Mouse (Mus musculus): ENCODE data around the gene Abr.

The Abr gene

GRCm38 (mm10) chr11:76497769-76498152, 124.4 kb downstream of the Abr start:
- POLR2A ChIA-PET: interaction anchor here in 3 of 4 experiments (0.8 to 3.7 kb wide), 4 partner anchors 10 to 15 kb away, joined by 3 to 15 read pairs (median 5); no protein-coding TSS in a partner anchor

GRCm38 (mm10) chr11:76497066-76497768, 124.9 kb downstream of the Abr start:
- ChIA-PET CTCF (interaction anchor here (0.6 to 3.5 kb wide), 15 partner anchors 9 to 149 kb away, joined by 3 to 55 read pairs (median 5); partner anchors contain the start of gene Timm22 (in 1 of the 4)), POLR2A (interaction anchor here in 3 of 4 experiments (0.8 to 4.3 kb wide), 9 partner anchors 10 to 87 kb away, joined by 3 to 18 read pairs (median 6); no protein-coding TSS in a partner anchor)

More at GRCm38 (mm10) chr11:76497769-76498152, 124.4 kb downstream of the Abr start:
- CTCF ChIA-PET: interaction anchor here in 3 of 4 experiments (0.7 to 3.5 kb wide), 8 partner anchors 9 to 148 kb away, joined by 3 to 15 read pairs (median 4); no protein-coding TSS in a partner anchor

GRCm38 (mm10) chr11:76496086-76496771, 125.9 kb downstream of the Abr start:
- ChIA-PET CTCF (interaction anchor here (0.6 to 3.5 kb wide), 37 partner anchors 9 to 623 kb away, joined by 3 to 55 read pairs (median 5); partner anchors contain the start of gene Timm22 (in 1 of the 4)), POLR2A (interaction anchor here in 2 of 4 experiments (0.7 to 4.3 kb wide), 15 partner anchors 9 to 86 kb away, joined by 3 to 18 read pairs (median 5); no protein-coding TSS in a partner anchor)

GRCm38 (mm10) chr11:76495127-76496028, 126.7 kb downstream of the Abr start:
- POLR2A ChIA-PET: interaction anchor here (0.6 to 4.3 kb wide), 16 partner anchors 8 to 492 kb away, joined by 3 to 18 read pairs (median 5); no protein-coding TSS in a partner anchor

GRCm38 (mm10) chr11:76494360-76495126, 127.6 kb downstream of the Abr start:
- POLR2A ChIA-PET: interaction anchor here (0.6 to 4.3 kb wide), 13 partner anchors 7 to 491 kb away, joined by 3 to 18 read pairs (median 8); no protein-coding TSS in a partner anchor
- CTCF ChIA-PET: interaction anchor here (0.5 to 3.5 kb wide), 16 partner anchors 9 to 562 kb away, joined by 3 to 55 read pairs (median 5); no protein-coding TSS in a partner anchor

More at GRCm38 (mm10) chr11:76495127-76496028, 126.7 kb downstream of the Abr start:
- CTCF ChIA-PET: interaction anchor here (0.6 to 3.5 kb wide), 33 partner anchors 9 to 622 kb away, joined by 3 to 55 read pairs (median 5); partner anchors contain the start of gene Timm22 (in 1 of the 4)

- POLR2A ChIA-PET: interaction anchor here in 2 of 4 experiments (0.5 to 4.3 kb wide), 8 partner anchors 11 to 86 kb away, joined by 3 to 17 read pairs (median 4); no protein-coding TSS in a partner anchor
- CTCF ChIA-PET: interaction anchor here (0.5 to 2.3 kb wide), 9 partner anchors 10 to 152 kb away, joined by 3 to 6 read pairs (median 4); no protein-coding TSS in a partner anchor
Measured at GRCm38 (mm10) chr11:76493811-76494274, 128.3 kb downstream of the Abr start.

GRCm38 (mm10) chr11:76493167-76493566, 128.9 kb downstream of the Abr start:
- CTCF ChIA-PET: interaction anchor here in 3 of 4 experiments (0.8 to 1.8 kb wide), 8 partner anchors 10 to 153 kb away, joined by 3 to 6 read pairs (median 4); no protein-coding TSS in a partner anchor

GRCm38 (mm10) chr11:76491817-76492216, 130.3 kb downstream of the Abr start:
- ChIA-PET POLR2A (interaction anchor here in 3 of 4 experiments (0.5 to 1.6 kb wide), 3 partner anchors 8 to 120 kb away, joined by 3 to 7 read pairs (median 4); no protein-coding TSS in a partner anchor), CTCF (no interaction called here)

More at GRCm38 (mm10) chr11:76493167-76493566, 128.9 kb downstream of the Abr start:
- POLR2A ChIA-PET: interaction anchor here in 1 of 4 experiments (0.5 to 4.3 kb wide), 7 partner anchors 10 to 86 kb away, joined by 3 to 17 read pairs (median 4); no protein-coding TSS in a partner anchor

- ChIA-PET CTCF (interaction anchor here in 1 of 4 experiments (1.0 to 1.2 kb wide), 2 partner anchors 36 to 52 kb away, joined by 3 to 5 read pairs; no protein-coding TSS in a partner anchor), POLR2A (interaction anchor here in 1 of 4 experiments (0.6 to 1.1 kb wide), 2 partner anchors 15 to 24 kb away, joined by 4 read pairs; no protein-coding TSS in a partner anchor)
Measured at GRCm38 (mm10) chr11:76489407-76489806, 132.7 kb downstream of the Abr start.

- POLR2A ChIA-PET: interaction anchor here in 2 of 4 experiments (1.1 to 3.8 kb wide), 3 partner anchors 8 to 30 kb away, joined by 3 to 15 read pairs (median 6); no protein-coding TSS in a partner anchor
- CTCF ChIA-PET: no interaction called here
Measured at GRCm38 (mm10) chr11:76487024-76487423, 135.1 kb downstream of the Abr start.

GRCm38 (mm10) chr11:76484033-76484432, 138.1 kb downstream of the Abr start:
- ChIA-PET POLR2A (interaction anchor here (0.7 to 4.5 kb wide), 32 partner anchors 8 to 242 kb away, joined by 3 to 44 read pairs (median 4); partner anchors contain the start of gene Abr (in 1 of the 4)), CTCF (interaction anchor here (0.6 to 2.8 kb wide), 14 partner anchors 9 to 212 kb away, joined by 3 to 20 read pairs (median 6); no protein-coding TSS in a partner anchor)

GRCm38 (mm10) chr11:76483171-76483727, 138.9 kb downstream of the Abr start:
- ChIA-PET CTCF (interaction anchor here (0.6 to 2.8 kb wide), 28 partner anchors 8 to 211 kb away, joined by 3 to 20 read pairs (median 4); no protein-coding TSS in a partner anchor), POLR2A (interaction anchor here (0.5 to 4.5 kb wide), 45 partner anchors 8 to 280 kb away, joined by 3 to 44 read pairs (median 4); partner anchors contain the start of genes Abr (in 1 of the 4) and Gosr1 (in 1 of the 4))

- POLR2A ChIA-PET: interaction anchor here (0.5 to 4.5 kb wide), 34 partner anchors 8 to 281 kb away, joined by 3 to 44 read pairs (median 5); partner anchors contain the start of genes Abr (in 1 of the 4) and Gosr1 (in 1 of the 4)
- CTCF ChIA-PET: interaction anchor here (0.6 to 2.8 kb wide), 26 partner anchors 8 to 164 kb away, joined by 3 to 20 read pairs (median 5); no protein-coding TSS in a partner anchor
Measured at GRCm38 (mm10) chr11:76482697-76483096, 139.4 kb downstream of the Abr start.

GRCm38 (mm10) chr11:76482183-76482582, 139.9 kb downstream of the Abr start:
- POLR2A ChIA-PET: interaction anchor here in 3 of 4 experiments (0.6 to 4.5 kb wide), 14 partner anchors 9 to 130 kb away, joined by 3 to 44 read pairs (median 7); no protein-coding TSS in a partner anchor
- CTCF ChIA-PET: interaction anchor here (0.6 to 2.8 kb wide), 12 partner anchors 14 to 164 kb away, joined by 3 to 20 read pairs (median 6); no protein-coding TSS in a partner anchor

GRCm38 (mm10) chr11:76479729-76480128, 142.4 kb downstream of the Abr start:
- ChIA-PET CTCF (interaction anchor here in 1 of 4 experiments (0.9 kb wide), 1 partner anchor 23 kb away, joined by 3 read pairs; no protein-coding TSS in a partner anchor), POLR2A (interaction anchor here in 2 of 4 experiments (0.5 to 2.4 kb wide), 5 partner anchors 8 to 167 kb away, joined by 3 to 6 read pairs (median 4); no protein-coding TSS in a partner anchor)

All from embryonic stem cell, embryonic (primary cell).